8 mouse cellular contexts compared by ENCODE assay signal in the genomic region with DNA sequence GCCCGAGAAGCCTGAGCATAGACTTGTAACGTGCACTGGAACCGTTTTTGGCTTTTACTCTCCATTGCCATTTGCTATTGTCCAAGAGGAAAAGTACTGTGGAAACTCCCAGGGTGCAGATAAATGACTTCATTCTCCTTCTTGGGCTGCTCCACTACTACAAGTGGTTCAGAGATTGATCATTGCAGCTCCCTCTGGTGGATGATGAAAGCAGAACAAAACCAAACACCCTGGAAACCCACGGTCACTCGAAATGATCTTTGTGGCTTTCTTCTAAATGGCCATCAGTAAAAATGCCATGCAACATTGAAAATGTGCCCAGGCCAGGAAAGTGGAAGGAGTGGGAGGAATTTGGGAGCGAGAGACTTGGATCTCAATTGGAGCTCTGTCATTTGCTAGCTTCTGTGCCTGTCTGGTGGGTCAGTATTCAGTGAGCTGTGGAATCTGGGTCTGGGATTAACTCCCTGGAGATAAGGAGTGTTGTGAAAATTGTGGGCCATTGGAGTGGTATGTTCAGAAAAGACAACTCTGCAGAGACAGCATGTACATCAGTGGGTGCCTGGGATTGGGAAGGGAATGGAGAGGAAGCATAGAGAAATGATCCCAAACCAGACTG.
DNase-seq lines count a peak whose midpoint lies in the region; ATAC-seq and TF ChIP-seq lines count a peak whose summit lies in the region.

No protein-coding gene starts in this region.

- H3K9me3 ChIP-seq in E14TG2a.4 (ENCODE audit: low read length) = no peaks in the 10 kb centered on the region
- no peaks in the 10 kb centered on the region for H3K9me3 ChIP-seq in embryonic facial prominence, embryonic 13.5 days
- no peaks in the 10 kb centered on the region for H3K9me3 ChIP-seq in heart, embryonic 14.5 days (ENCODE audit: control insufficient read depth, low read length)
- no peaks in the 10 kb centered on the region for H3K9me3 ChIP-seq in kidney, embryonic 15.5 days (replicated peaks)
- H3K9me3 ChIP-seq in limb, embryonic 13.5 days = no peaks in the 10 kb centered on the region
- H3K9me3 ChIP-seq in neural tube, embryonic 11.5 days (ENCODE audit: control insufficient read depth, low read length) = no peaks in the 10 kb centered on the region

- DNase-seq in adrenal gland, postnatal 10 days = peak; percentile 63
- DNase-seq in neural tube, embryonic 11.5 days (ENCODE audit: low spot score) = peak; percentile 44
- DNase-seq in spleen, postnatal 4 days (ENCODE audit: low spot score in 2 of 2) = no peak

- H3K4me3 ChIP-seq in E14TG2a.4 (replicated peaks; ENCODE audit: low read length) = no peak overlapping the region
- no peak overlapping the region for H3K4me3 ChIP-seq in embryonic facial prominence, embryonic 13.5 days
- H3K4me3 ChIP-seq in heart, embryonic 14.5 days (ENCODE audit: control insufficient read depth in 1 of 2, insufficient read depth in 1 of 2, low read depth in 1 of 2, low read length in 2 of 2) = no peak overlapping the region
- H3K4me3 ChIP-seq in kidney, embryonic 15.5 days (replicated peaks) = no peak overlapping the region
- no peak overlapping the region for H3K4me3 ChIP-seq in limb, embryonic 13.5 days
- H3K4me3 ChIP-seq in neural tube, embryonic 11.5 days (ENCODE audit: low read depth, low read length) = no peak overlapping the region

- TF ChIP-seq CTCF in E14TG2a.4 (conservative IDR thresholded peaks at IDR 0.05; ENCODE audit: low read length) = peak; percentile 50

- no peaks in the 10 kb centered on the region for H3K27me3 ChIP-seq in E14TG2a.4 (ENCODE audit: insufficient read depth, low read length)
- no peaks in the 10 kb centered on the region for H3K27me3 ChIP-seq in embryonic facial prominence, embryonic 13.5 days
- no peaks in the 10 kb centered on the region for H3K27me3 ChIP-seq in heart, embryonic 14.5 days (ENCODE audit: control insufficient read depth, insufficient read depth, low read length)
- H3K27me3 ChIP-seq in kidney, embryonic 15.5 days = no peaks in the 10 kb centered on the region
- H3K27me3 ChIP-seq in limb, embryonic 13.5 days = no peaks in the 10 kb centered on the region
- H3K27me3 ChIP-seq in neural tube, embryonic 11.5 days (ENCODE audit: control insufficient read depth, insufficient read depth, low read length) = no peaks in the 10 kb centered on the region

- no peak for ATAC-seq in embryonic facial prominence, embryonic 13.5 days (ENCODE audit: insufficient number of reproducible peaks, insufficient read depth, low FRiP score, low TSS enrichment, low read depth)
- no peak for ATAC-seq in heart, embryonic 14.5 days (ENCODE audit: insufficient number of reproducible peaks, insufficient read depth, low FRiP score, low read depth)
- ATAC-seq in kidney, embryonic 15.5 days (replicated peaks; ENCODE audit: low FRiP score) = peak; percentile 84
- peak; percentile 66; the same call in 1 of the 2 replicates for ATAC-seq in limb, embryonic 13.5 days (ENCODE audit: low FRiP score, low read depth)
- ATAC-seq in neural tube, embryonic 11.5 days (ENCODE audit: insufficient read depth, low FRiP score, low TSS enrichment) = peak; percentile 67

- peaks cover 12% of the 10 kb centered on the region; the same call in 1 of the 2 replicates for H3K4me1 ChIP-seq in E14TG2a.4 (replicated peaks; ENCODE audit: low read depth, low read length)
- no peaks in the 10 kb centered on the region for H3K4me1 ChIP-seq in embryonic facial prominence, embryonic 13.5 days
- H3K4me1 ChIP-seq in heart, embryonic 14.5 days (ENCODE audit: control insufficient read depth in 2 of 2, insufficient read depth in 2 of 2, low read length in 2 of 2) = peaks cover 3 to 5% of the 10 kb centered on the region in 2 experiments; a peak in 3 of 4 replicates
- no peaks in the 10 kb centered on the region for H3K4me1 ChIP-seq in kidney, embryonic 15.5 days
- 0 out of 2 replicates have a peak, but pooled peaks cover 3% of the 10 kb centered on the region for H3K4me1 ChIP-seq in limb, embryonic 13.5 days
- no peaks in the 10 kb centered on the region for H3K4me1 ChIP-seq in neural tube, embryonic 11.5 days (ENCODE audit: control insufficient read depth, insufficient read depth, low read length)

- no peak overlapping the region for H3K27ac ChIP-seq in embryonic facial prominence, embryonic 13.5 days
- no peak overlapping the region for H3K27ac ChIP-seq in heart, embryonic 14.5 days (replicated peaks in 1 of 2; ENCODE audit: control insufficient read depth in 1 of 2, insufficient read depth in 1 of 2, low read depth in 2 of 2, low read length in 2 of 2)
- H3K27ac ChIP-seq in kidney, embryonic 15.5 days = no peak overlapping the region
- no peak overlapping the region for H3K27ac ChIP-seq in limb, embryonic 13.5 days
- no peak overlapping the region for H3K27ac ChIP-seq in neural tube, embryonic 11.5 days (ENCODE audit: low read depth, low read length)

- 0 out of 2 replicates have a peak overlapping the region, but pooled peaks have one; percentile 24 for H3K4me2 ChIP-seq in embryonic facial prominence, embryonic 13.5 days
- H3K4me2 ChIP-seq in heart, embryonic 14.5 days (ENCODE audit: low read length) = peak overlapping the region; percentile 43; the same call in 1 of the 2 replicates
- 0 out of 2 replicates have a peak overlapping the region, but pooled peaks have one; percentile 23 for H3K4me2 ChIP-seq in kidney, embryonic 15.5 days
- H3K4me2 ChIP-seq in limb, embryonic 13.5 days (replicated peaks) = no peak overlapping the region
- H3K4me2 ChIP-seq in neural tube, embryonic 11.5 days (ENCODE audit: low read depth) = no peak overlapping the region

- no peak overlapping the region for H3K9ac ChIP-seq in embryonic facial prominence, embryonic 13.5 days
- no peak overlapping the region for H3K9ac ChIP-seq in heart, embryonic 14.5 days (ENCODE audit: low read length)
- no peak overlapping the region for H3K9ac ChIP-seq in kidney, embryonic 15.5 days
- H3K9ac ChIP-seq in limb, embryonic 13.5 days = no peak overlapping the region
- no peak overlapping the region for H3K9ac ChIP-seq in neural tube, embryonic 11.5 days (ENCODE audit: low read length)

- 32% methylated on average over 6 of the region's 6 CpGs for WGBS in embryonic facial prominence, embryonic 13.5 days
- 18% methylated on average over 6 of the region's 6 CpGs for WGBS in heart, embryonic 14.5 days
- 31% methylated on average over 6 of the region's 6 CpGs for WGBS in kidney, embryonic 15.5 days
- 34% methylated on average over 6 of the region's 6 CpGs for WGBS in limb, embryonic 13.5 days
- WGBS in neural tube, embryonic 11.5 days = 42% methylated on average over 6 of the region's 6 CpGs

- H3K36me3 ChIP-seq in E14TG2a.4 (ENCODE audit: insufficient read depth, low read length) = no peaks in the 10 kb centered on the region
- H3K36me3 ChIP-seq in embryonic facial prominence, embryonic 13.5 days = no peaks in the 10 kb centered on the region
- H3K36me3 ChIP-seq in heart, embryonic 14.5 days (ENCODE audit: control insufficient read depth, insufficient read depth, low read length) = no peaks in the 10 kb centered on the region
- H3K36me3 ChIP-seq in kidney, embryonic 15.5 days = no peaks in the 10 kb centered on the region
- no peaks in the 10 kb centered on the region for H3K36me3 ChIP-seq in limb, embryonic 13.5 days
- no peaks in the 10 kb centered on the region for H3K36me3 ChIP-seq in neural tube, embryonic 11.5 days (ENCODE audit: control insufficient read depth, insufficient read depth, low read length)

Comparison
In these comparisons a context has a peak if more than half of its experiments do, and no peak if none do; other contexts are left out.
1. DNase-seq: peak in adrenal gland, postnatal 10 days (single experiment) and neural tube, embryonic 11.5 days (single experiment); none in spleen, postnatal 4 days (0 of 2).
2. ATAC-seq: peak in kidney, embryonic 15.5 days (single experiment), limb, embryonic 13.5 days (single experiment) and neural tube, embryonic 11.5 days (single experiment); none in embryonic facial prominence, embryonic 13.5 days (single experiment) and heart, embryonic 14.5 days (single experiment).
3. H3K4me2 ChIP-seq: peak in embryonic facial prominence, embryonic 13.5 days (single experiment), heart, embryonic 14.5 days (single experiment) and kidney, embryonic 15.5 days (single experiment); none in limb, embryonic 13.5 days (single experiment) and neural tube, embryonic 11.5 days (single experiment).